Mouse (Mus musculus) spleen, adult 10 weeks (tissue): ENCODE data around the gene Smim1. TPM values are rescaled to one million over a fixed set of nuclear protein-coding genes. Genes with fewer than 3 reads are reported as not detected.

Source experiments
- polyA plus RNA-seq: library from polyadenylated mRNA; stranded (reverse); fragments of 350-450 nt; fragmentation: Illumina TruSeq; extraction: RNeasy Lipid Tissue Mini Kit (QIAGEN cat#74804); gene quantifications from one replicate; pipeline ENCODE4 v1.2.3, GENCODE M21; 2015; ENCODE audit warnings: low replicate concordance; ENCODE audit not compliant: insufficient read depth

The Smim1 gene
- polyA plus RNA-seq = 3.0 TPM

DNA sequence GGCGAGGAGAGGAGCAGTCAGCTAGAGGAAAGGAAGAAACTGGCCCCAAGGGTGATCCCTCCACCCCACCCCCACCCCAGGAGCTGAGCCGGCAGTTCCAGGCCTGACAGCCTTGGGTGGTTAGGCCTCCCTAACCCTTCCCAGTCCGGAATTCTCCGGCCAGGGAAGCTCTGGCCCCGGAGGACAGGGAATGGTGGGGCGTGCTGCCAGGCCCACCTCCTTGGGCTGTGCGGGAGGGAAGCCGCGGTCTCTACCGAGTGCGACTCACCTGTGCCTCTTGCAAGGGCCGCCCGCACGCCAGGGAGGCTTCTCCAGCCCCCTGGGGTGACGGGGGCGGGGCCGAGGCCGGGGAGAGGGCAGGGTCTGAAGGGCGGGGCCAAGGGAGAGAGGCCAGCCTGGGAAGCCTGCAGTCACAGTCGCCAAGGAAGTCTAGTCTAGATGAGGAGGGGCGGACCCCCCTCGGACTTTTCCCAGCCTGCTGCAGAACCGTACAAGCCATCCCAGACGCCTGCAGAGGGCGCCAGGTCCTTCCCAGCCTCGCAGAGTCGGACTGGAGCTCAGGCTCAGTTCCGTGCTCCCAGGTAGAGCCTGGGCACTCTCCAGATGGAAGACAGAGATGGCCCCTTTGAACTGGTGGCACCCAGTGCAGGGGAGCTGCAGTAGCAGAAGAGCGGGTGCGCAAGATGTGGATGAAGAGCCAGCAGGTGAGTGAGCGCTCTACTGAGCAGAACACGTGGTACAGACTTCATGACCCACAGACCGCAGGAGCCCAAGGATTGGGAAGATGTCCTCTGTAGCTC, at the start of gene Smim1:
Smim1 (minus strand) TSS at position 590 of the 800 bp plus-strand sequence.

GRCm38 (mm10) chr4:154042577-154042976, 16.5 kb upstream of the Smim1 start, which contains the start of gene Ccdc27:
TSS of gene Ccdc27 (minus strand) at chr4:154042677.

DNA sequence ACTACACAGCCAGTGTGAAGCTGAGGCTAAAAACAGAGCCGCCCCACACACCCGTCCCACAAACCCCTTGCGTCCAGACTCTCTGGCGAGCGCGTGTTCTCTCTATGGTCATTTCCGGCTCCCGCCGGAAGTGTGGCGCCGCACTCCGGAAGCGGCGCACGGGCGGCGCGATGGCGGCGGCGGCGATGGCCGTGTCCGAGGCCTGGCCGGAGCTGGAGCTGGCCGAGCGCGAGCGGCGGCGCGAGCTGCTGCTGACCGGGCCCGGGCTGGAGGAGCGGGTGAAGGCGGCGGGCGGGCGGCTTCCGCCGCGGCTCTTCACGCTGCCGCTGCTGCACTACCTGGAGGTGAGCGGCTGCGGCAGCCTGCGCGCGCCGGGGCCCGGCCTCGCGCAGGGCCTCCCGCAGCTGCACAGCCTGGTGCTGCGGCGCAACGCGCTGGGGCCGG, 14.4 kb downstream of the Smim1 start, which contains the start of gene Lrrc47:
Lrrc47 (plus strand) TSS at position 86 of the 444 bp plus-strand sequence.

GRCm38 (mm10) chr4:153974431-153975291, 51.4 kb downstream of the Smim1 start, which contains the start of the genes Dffb and Cep104:
TSS of gene Dffb (minus strand) at chr4:153975126.
TSS of gene Cep104 (plus strand) at chr4:153975194.

Other genes with a start within 250 kb of the Smim1 start
- gene A430005L14Rik, start 69.0 kb downstream of the Smim1 start, polyA plus RNA-seq = 20.9 TPM
- 18.7 TPM for gene Dffb, start 51.1 kb downstream of the Smim1 start, polyA plus RNA-seq
- gene Cep104, start 51.0 kb downstream of the Smim1 start, polyA plus RNA-seq = 10.6 TPM
- 35.7 TPM for gene Lrrc47, start 14.5 kb downstream of the Smim1 start, polyA plus RNA-seq
- not detected for gene Ccdc27, start 16.4 kb upstream of the Smim1 start, polyA plus RNA-seq
- gene Trp73, start 114.0 kb upstream of the Smim1 start, polyA plus RNA-seq = 0.04 TPM
- 7.3 TPM for gene Wrap73, start 116.1 kb upstream of the Smim1 start, polyA plus RNA-seq
- gene Tprgl, start 134.4 kb upstream of the Smim1 start, polyA plus RNA-seq = 133 TPM
- 1.4 TPM for gene Megf6, start 144.5 kb upstream of the Smim1 start, polyA plus RNA-seq